Mouse (Mus musculus): ENCODE data around the gene Aasdh. TPM values are rescaled to one million over a fixed set of nuclear protein-coding genes. Genes with fewer than 3 reads are reported as not detected.
A peak's percentile ranks its signal among the peaks of the same experiment; 100 is the strongest.
"Not testable (repeated sequence)": the region's sequence is repeated elsewhere in the genome, so short reads cannot be mapped to it uniquely, and the experiment has no call there.

The Aasdh gene
- polyA plus RNA-seq, 1 experiment from 2014 or later: 5.8 TPM

DNA sequence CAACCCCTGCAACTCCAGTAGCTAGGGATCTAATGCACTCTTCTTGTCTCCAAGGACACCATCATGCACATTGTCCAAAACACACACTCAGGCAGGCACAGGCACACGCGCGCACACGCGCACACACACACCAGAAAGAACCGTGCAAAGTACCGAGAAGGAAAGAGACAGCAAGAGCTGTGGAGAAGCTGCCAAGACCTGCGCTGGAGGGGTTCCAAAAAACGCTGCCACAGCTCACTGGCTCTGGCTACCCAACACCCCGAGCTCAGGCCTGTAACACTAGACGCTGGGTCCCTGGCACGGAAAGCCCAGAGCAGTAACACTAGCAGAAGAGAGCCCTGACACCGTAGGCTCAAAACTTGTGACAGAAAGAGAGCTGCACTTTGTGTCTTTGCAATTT is 18.1 kb upstream of the Aasdh start:
- peaks cover 33% of the 10 kb centered on the region for H3K36me3 ChIP-seq (ENCODE audit: control insufficient read depth, insufficient read depth)
- no peak overlapping the region for H3K9ac ChIP-seq (ENCODE audit: low read depth, low read length)
- H3K9me3 ChIP-seq (replicated peaks; ENCODE audit: control insufficient read depth, low read length): no peaks in the 10 kb centered on the region
- H3K4me2 ChIP-seq (ENCODE audit: low read depth, low read length): no peak overlapping the region
- H3K4me3 ChIP-seq (ENCODE audit: low read depth, low read length): no peak overlapping the region
- no peak overlapping the region for H3K27ac ChIP-seq (ENCODE audit: low read length)
- ATAC-seq (ENCODE audit: low read depth): no peak
- no peaks in the 10 kb centered on the region for H3K27me3 ChIP-seq (ENCODE audit: control insufficient read depth, insufficient read depth, low read depth, low read length)
- H3K4me1 ChIP-seq (ENCODE audit: control insufficient read depth, low read depth, low read length): no peaks in the 10 kb centered on the region
- WGBS (ENCODE audit: insufficient replicate concordance): 92% methylated on average over 13 of the region's 13 CpGs

GRCm38 (mm10) chr5:76922833-76923232 is 17.5 kb upstream of the Aasdh start:
- Histone ChIP-seq H3K4me2 (ENCODE audit: low read depth, low read length) (no peak overlapping the region), H3K36me3 (ENCODE audit: control insufficient read depth, insufficient read depth) (peaks cover 35% of the 10 kb centered on the region), H3K9ac (ENCODE audit: low read depth, low read length) (no peak overlapping the region), H3K27ac (ENCODE audit: low read length) (no peak overlapping the region), H3K27me3 (ENCODE audit: control insufficient read depth, insufficient read depth, low read depth, low read length) (no peaks in the 10 kb centered on the region), H3K9me3 (replicated peaks; ENCODE audit: control insufficient read depth, low read length) (no peaks in the 10 kb centered on the region), H3K4me1 (ENCODE audit: control insufficient read depth, low read depth, low read length) (no peaks in the 10 kb centered on the region), H3K4me3 (ENCODE audit: low read depth, low read length) (no peak overlapping the region)
- no peak for ATAC-seq (ENCODE audit: low read depth)
- 74% methylated on average over 4 of the region's 4 CpGs for WGBS (ENCODE audit: insufficient replicate concordance)

- WGBS (ENCODE audit: insufficient replicate concordance): 78% methylated on average over 5 of the region's 5 CpGs
- not testable (repeated sequence) for H3K27me3 ChIP-seq (ENCODE audit: control insufficient read depth, insufficient read depth, low read depth, low read length); H3K4me3 ChIP-seq (ENCODE audit: low read depth, low read length); H3K4me1 ChIP-seq (ENCODE audit: control insufficient read depth, low read depth, low read length); H3K4me2 ChIP-seq (ENCODE audit: low read depth, low read length); H3K36me3 ChIP-seq (ENCODE audit: control insufficient read depth, insufficient read depth); H3K9me3 ChIP-seq (replicated peaks; ENCODE audit: control insufficient read depth, low read length); H3K9ac ChIP-seq (ENCODE audit: low read depth, low read length); H3K27ac ChIP-seq (ENCODE audit: low read length); ATAC-seq (ENCODE audit: low read depth)
These were observed 7.2 kb upstream of the Aasdh start for GRCm38 (mm10) chr5:76912522-76912921.

DNA sequence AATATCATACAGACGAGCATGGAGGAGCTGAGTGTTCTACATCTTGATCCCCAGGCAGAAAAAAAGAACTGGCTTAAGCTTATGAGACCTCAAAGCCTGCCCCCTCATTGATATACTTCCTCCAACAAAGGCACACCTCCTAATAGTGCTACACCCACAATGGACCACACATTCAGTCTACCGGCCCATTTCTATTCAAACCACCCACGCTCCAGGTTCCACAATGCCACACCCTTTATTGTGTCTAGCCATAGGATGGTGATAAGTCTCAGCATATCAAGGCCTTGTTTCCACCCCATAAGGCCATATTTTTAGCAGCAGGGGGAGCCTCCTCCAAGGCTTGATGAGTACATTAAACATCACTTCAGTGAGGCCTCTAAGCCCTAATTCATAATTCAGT is 5.5 kb upstream of the Aasdh start:
- no peak overlapping the region for H3K27ac ChIP-seq (ENCODE audit: low read length)
- 46% methylated on average over 3 of the region's 3 CpGs for WGBS (ENCODE audit: insufficient replicate concordance)
- no peaks in the 10 kb centered on the region for H3K9me3 ChIP-seq (replicated peaks; ENCODE audit: control insufficient read depth, low read length)
- H3K4me3 ChIP-seq (ENCODE audit: low read depth, low read length): no peak overlapping the region
- H3K4me2 ChIP-seq (ENCODE audit: low read depth, low read length): no peak overlapping the region
- no peak overlapping the region for H3K9ac ChIP-seq (ENCODE audit: low read depth, low read length)
- no peak for ATAC-seq (ENCODE audit: low read depth)
- H3K36me3 ChIP-seq (ENCODE audit: control insufficient read depth, insufficient read depth): peaks cover 9% of the 10 kb centered on the region
- peaks cover 8% of the 10 kb centered on the region for H3K4me1 ChIP-seq (ENCODE audit: control insufficient read depth, low read depth, low read length)
- no peaks in the 10 kb centered on the region for H3K27me3 ChIP-seq (ENCODE audit: control insufficient read depth, insufficient read depth, low read depth, low read length)

DNA sequence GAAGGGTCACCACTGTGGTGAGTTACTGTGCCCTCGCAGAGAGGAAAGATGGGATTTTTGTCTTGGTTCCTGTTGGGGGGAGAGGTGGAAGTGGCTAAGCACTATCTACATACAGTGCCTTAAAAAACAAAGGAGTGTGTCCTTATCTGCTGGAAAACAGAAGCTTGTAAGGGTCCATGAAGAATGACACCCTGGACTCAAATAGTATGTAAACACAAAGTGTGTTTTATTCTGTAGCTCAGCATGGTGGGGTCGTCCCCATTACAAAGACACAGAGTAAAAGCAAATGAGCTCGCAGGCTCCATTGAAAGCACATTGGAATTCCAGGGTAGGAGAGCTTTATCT is 813 bp upstream of the Aasdh start:
- WGBS (ENCODE audit: insufficient replicate concordance): 9% methylated on average over 3 of the region's 3 CpGs
- peak overlapping the region; percentile 96 for H3K9ac ChIP-seq (ENCODE audit: low read depth, low read length)
- no peaks in the 10 kb centered on the region for H3K27me3 ChIP-seq (ENCODE audit: control insufficient read depth, insufficient read depth, low read depth, low read length)
- H3K4me3 ChIP-seq (ENCODE audit: low read depth, low read length): peak overlapping the region; percentile 92
- H3K9me3 ChIP-seq (replicated peaks; ENCODE audit: control insufficient read depth, low read length): no peaks in the 10 kb centered on the region
- peaks cover 12% of the 10 kb centered on the region for H3K4me1 ChIP-seq (ENCODE audit: control insufficient read depth, low read depth, low read length)
- ATAC-seq (ENCODE audit: low read depth): no peak
- H3K27ac ChIP-seq (ENCODE audit: low read length): peak overlapping the region; percentile 93
- H3K4me2 ChIP-seq (ENCODE audit: low read depth, low read length): peak overlapping the region; percentile 88
- no peaks in the 10 kb centered on the region for H3K36me3 ChIP-seq (ENCODE audit: control insufficient read depth, insufficient read depth)

GRCm38 (mm10) chr5:76904713-76905404 is 455 bp downstream of the Aasdh start:
- ATAC-seq (ENCODE audit: low read depth): peak; percentile 32
- H3K4me3 ChIP-seq (ENCODE audit: low read depth, low read length): peak overlapping the region; percentile 92
- H3K27me3 ChIP-seq (ENCODE audit: control insufficient read depth, insufficient read depth, low read depth, low read length): no peaks in the 10 kb centered on the region
- peak overlapping the region; percentile 93 for H3K27ac ChIP-seq (ENCODE audit: low read length)
- H3K4me2 ChIP-seq (ENCODE audit: low read depth, low read length): peak overlapping the region; percentile 88
- peaks cover 12% of the 10 kb centered on the region for H3K4me1 ChIP-seq (ENCODE audit: control insufficient read depth, low read depth, low read length)
- WGBS (ENCODE audit: insufficient replicate concordance): 1% methylated on average over 19 of the region's 19 CpGs
- no peaks in the 10 kb centered on the region for H3K36me3 ChIP-seq (ENCODE audit: control insufficient read depth, insufficient read depth)
- no peaks in the 10 kb centered on the region for H3K9me3 ChIP-seq (replicated peaks; ENCODE audit: control insufficient read depth, low read length)
- H3K9ac ChIP-seq (ENCODE audit: low read depth, low read length): peak overlapping the region; percentile 96

- ATAC-seq (ENCODE audit: low read depth): no peak
- 30% methylated on average over 4 of the region's 4 CpGs for WGBS (ENCODE audit: insufficient replicate concordance)
- no peaks in the 10 kb centered on the region for H3K27me3 ChIP-seq (ENCODE audit: control insufficient read depth, insufficient read depth, low read depth, low read length)
- peaks cover 12% of the 10 kb centered on the region for H3K4me1 ChIP-seq (ENCODE audit: control insufficient read depth, low read depth, low read length)
- H3K4me3 ChIP-seq (ENCODE audit: low read depth, low read length): no peak overlapping the region
- no peaks in the 10 kb centered on the region for H3K36me3 ChIP-seq (ENCODE audit: control insufficient read depth, insufficient read depth)
- no peak overlapping the region for H3K4me2 ChIP-seq (ENCODE audit: low read depth, low read length)
- no peak overlapping the region for H3K9ac ChIP-seq (ENCODE audit: low read depth, low read length)
- no peak overlapping the region for H3K27ac ChIP-seq (ENCODE audit: low read length)
- H3K9me3 ChIP-seq (replicated peaks; ENCODE audit: control insufficient read depth, low read length): no peaks in the 10 kb centered on the region
These were observed 3.2 kb downstream of the Aasdh start for GRCm38 (mm10) chr5:76902131-76902530.

GRCm38 (mm10) chr5:76893084-76893483 is 12.2 kb downstream of the Aasdh start:
- H3K27me3 ChIP-seq (ENCODE audit: control insufficient read depth, insufficient read depth, low read depth, low read length): no peaks in the 10 kb centered on the region
- H3K36me3 ChIP-seq (ENCODE audit: control insufficient read depth, insufficient read depth): no peaks in the 10 kb centered on the region; the same call in 1 of the 2 replicates

DNA sequence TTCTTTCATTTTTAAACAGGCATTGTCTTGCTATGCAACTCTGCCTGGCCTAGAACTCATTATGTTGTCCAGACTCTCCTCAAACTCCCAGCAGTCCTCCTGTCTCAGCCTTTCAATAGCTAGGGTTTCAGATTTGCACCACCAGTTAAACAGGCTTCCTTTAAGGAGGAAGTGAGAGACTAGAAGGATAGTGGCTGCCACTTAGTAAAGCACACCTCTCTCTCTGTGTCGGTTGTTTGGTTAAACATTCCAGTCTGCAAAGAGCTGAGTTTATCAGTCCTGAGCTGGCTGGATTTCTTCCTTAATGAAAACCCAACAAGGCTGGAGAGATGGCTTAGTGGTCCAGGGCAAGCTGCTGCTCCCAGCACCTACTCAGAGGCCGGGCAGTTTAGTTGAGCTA is 12.7 kb downstream of the Aasdh start:
- H3K27ac ChIP-seq (ENCODE audit: low read length): no peak overlapping the region
- 40% methylated on average over 2 of the region's 2 CpGs for WGBS (ENCODE audit: insufficient replicate concordance)
- H3K36me3 ChIP-seq (ENCODE audit: control insufficient read depth, insufficient read depth): no peaks in the 10 kb centered on the region; the same call in 1 of the 2 replicates
- no peak overlapping the region for H3K9ac ChIP-seq (ENCODE audit: low read depth, low read length)
- no peak overlapping the region for H3K4me3 ChIP-seq (ENCODE audit: low read depth, low read length)
- no peaks in the 10 kb centered on the region for H3K4me1 ChIP-seq (ENCODE audit: control insufficient read depth, low read depth, low read length)
- no peak for ATAC-seq (ENCODE audit: low read depth)
- H3K27me3 ChIP-seq (ENCODE audit: control insufficient read depth, insufficient read depth, low read depth, low read length): no peaks in the 10 kb centered on the region
- H3K4me2 ChIP-seq (ENCODE audit: low read depth, low read length): no peak overlapping the region
- no peaks in the 10 kb centered on the region for H3K9me3 ChIP-seq (replicated peaks; ENCODE audit: control insufficient read depth, low read length)

More at GRCm38 (mm10) chr5:76893084-76893483, 12.2 kb downstream of the Aasdh start:
- Histone ChIP-seq H3K4me3 (ENCODE audit: low read depth, low read length) (no peak overlapping the region), H3K27ac (ENCODE audit: low read length) (no peak overlapping the region), H3K9ac (ENCODE audit: low read depth, low read length) (no peak overlapping the region), H3K4me1 (ENCODE audit: control insufficient read depth, low read depth, low read length) (no peaks in the 10 kb centered on the region), H3K9me3 (replicated peaks; ENCODE audit: control insufficient read depth, low read length) (no peaks in the 10 kb centered on the region), H3K4me2 (ENCODE audit: low read depth, low read length) (no peak overlapping the region)
- no peak for ATAC-seq (ENCODE audit: low read depth)
- 70% methylated on average over 2 of the region's 2 CpGs for WGBS (ENCODE audit: insufficient replicate concordance)

Measured in liver, embryonic 16.5 days (tissue).